Mouse (Mus musculus): Measurements from ENCODE around the gene Ninj1.

The Ninj1 gene

GRCm38 (mm10) chr13:49171729-49172128 is 15.6 kb upstream of the Ninj1 start:
- DNase-seq (ENCODE audit: low spot score) = no peak

- no peak for DNase-seq (ENCODE audit: low spot score)
Measured at GRCm38 (mm10) chr13:49172335-49172734, 14.9 kb upstream of the Ninj1 start.

GRCm38 (mm10) chr13:49172971-49173596 is 14.2 kb upstream of the Ninj1 start:
- peak; percentile 65 for DNase-seq (ENCODE audit: low spot score)

DNA sequence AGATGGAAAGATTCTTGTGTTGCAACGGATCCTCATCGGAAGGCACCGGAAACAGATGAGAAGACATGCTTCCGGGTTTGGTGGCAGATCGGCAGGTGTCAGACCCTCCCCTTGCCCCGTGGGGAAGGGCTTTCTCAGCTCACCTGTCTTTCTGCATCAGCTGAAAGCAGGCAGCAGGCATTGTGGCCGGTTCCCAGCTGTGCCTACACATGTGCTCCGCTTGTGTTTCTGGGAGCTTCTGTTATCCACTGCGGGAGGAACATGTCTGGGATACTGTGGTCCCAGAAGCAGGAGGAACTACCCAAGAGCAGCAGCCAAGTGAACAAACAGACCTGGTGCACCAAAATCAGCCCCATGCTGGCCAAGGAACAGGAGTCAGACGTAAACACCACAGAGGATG is 11.8 kb upstream of the Ninj1 start:
- DNase-seq (ENCODE audit: low spot score) = no peak

- DNase-seq (ENCODE audit: low spot score) = no peak
Measured at GRCm38 (mm10) chr13:49178839-49179585, 8.3 kb upstream of the Ninj1 start.

DNA sequence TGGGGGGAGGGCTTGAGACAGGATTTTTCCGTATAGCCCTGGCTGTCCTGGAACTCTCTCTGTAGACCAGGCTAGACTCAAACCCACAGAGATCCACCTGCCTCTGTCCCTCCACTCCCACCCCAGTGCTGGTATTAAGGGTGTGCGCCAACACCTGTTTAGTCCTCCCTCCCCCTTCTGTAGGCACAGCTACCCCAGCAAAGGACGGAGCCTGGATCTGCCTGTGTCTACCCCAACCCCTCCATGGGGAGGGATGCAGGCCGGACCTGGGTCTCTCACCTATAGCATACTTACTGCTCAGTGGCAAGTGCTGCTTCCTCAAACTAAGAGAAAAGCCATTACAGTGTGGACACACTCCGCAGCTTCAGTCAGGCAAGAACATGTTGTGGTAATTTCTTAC is 7.0 kb upstream of the Ninj1 start:
- no peak for DNase-seq (ENCODE audit: low spot score)

DNA sequence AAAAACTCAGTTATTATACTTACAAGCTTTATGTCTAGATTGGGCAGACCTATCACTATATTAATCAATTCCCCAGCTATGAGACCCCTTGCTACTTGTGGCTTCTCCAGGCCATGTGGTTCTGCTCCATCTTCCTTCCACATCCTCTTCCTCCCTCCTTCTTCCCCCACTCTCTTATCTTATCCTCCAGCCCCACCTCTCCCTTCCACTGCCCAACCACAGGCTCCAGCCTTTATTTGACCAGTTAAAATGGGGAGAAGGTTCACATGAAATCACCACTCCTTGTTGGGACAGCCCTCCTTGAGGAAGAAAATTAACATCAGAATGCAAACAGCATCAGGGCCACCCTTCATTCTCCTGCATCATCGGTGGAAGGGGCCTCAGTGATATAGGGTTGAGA is 6.6 kb upstream of the Ninj1 start:
- DNase-seq (ENCODE audit: low spot score) = no peak

- DNase-seq (ENCODE audit: low spot score) = no peak
Measured at GRCm38 (mm10) chr13:49181411-49181984, 5.8 kb upstream of the Ninj1 start.

DNA sequence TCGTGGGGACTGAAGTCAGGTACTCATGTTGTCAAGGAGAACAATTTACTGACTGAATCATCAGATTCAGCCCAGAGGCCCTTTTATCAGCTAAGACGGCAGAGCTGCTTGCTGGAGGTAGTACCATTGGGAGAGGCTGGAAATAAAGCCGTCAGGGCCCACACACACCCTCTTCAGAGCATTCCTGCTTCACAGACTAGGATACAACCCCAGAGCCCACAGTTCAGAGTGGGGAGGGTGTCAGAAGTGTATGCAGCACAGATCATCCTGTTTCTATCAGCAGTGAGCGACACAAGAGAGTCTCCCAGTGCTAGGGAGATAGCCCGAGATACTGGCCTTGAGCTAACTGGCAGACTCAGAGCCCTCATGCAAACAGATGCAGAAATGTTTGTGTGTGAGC is 4.1 kb upstream of the Ninj1 start:
- DNase-seq (ENCODE audit: low spot score) = no peak

- no peak for DNase-seq (ENCODE audit: low spot score)
Measured at GRCm38 (mm10) chr13:49183646-49184045, 3.6 kb upstream of the Ninj1 start.

GRCm38 (mm10) chr13:49186798-49187287 is 442 bp upstream of the Ninj1 start:
- DNase-seq (ENCODE audit: low spot score) = no peak

DNA sequence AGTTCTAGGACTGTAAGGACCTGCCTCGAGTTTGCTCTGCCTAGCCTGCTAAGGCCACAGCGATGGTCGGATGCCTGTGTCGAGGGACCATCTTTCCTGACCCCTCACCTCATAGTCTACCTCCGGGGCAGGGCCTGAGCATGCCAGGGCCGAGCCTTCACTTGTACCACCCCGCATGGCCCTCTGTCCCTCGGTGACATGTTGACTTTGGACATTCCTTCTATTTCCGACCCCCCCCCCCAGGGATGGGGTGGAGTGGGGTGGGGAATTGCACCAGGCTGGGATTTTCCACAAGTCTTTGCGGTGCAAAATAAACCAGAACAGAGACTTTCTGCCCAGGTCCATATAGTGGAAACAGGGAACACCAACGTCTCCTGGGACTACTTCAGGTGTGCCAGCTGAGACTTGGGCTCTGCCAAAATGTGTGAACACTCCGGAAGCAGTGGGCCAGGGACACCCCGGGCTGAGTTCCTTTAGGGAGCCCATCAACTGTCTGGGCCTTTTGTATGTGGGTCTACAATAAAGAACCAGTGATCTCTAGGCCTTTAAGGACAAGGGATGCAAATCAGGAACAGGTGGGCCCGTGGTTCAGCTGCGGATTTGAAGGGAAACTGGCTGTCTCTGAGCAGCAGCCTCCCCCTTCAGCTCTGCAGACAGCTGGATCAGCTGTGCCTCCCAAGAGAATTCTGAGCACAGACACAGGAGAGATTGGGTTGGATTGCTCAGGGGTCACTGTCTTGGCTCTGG is 1.1 kb downstream of the Ninj1 start:
- DNase-seq (ENCODE audit: low spot score) = no peak

DNA sequence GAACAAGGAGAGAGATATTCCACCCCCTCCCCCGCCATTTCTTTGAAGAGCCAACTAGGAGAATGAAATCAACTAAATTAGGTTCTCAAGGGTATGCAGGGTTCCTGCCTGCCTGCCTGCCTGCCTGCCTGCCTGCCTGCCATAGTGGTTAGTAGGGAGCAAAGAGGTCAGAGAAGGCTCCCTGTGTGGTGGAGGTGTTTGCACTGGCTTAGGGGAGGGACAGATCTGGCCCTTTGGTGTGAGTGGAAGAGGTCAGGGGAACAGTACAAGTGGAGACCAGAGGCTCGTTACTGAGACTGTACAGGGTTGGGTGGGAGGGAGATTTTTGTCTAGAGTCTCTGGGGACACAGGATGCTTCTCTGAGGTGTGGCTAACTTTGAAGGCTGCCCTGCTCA is 1.7 kb downstream of the Ninj1 start:
- no peak for DNase-seq (ENCODE audit: low spot score)

- DNase-seq (ENCODE audit: low spot score) = no peak
Measured at GRCm38 (mm10) chr13:49189970-49190870, 2.9 kb downstream of the Ninj1 start.

DNA sequence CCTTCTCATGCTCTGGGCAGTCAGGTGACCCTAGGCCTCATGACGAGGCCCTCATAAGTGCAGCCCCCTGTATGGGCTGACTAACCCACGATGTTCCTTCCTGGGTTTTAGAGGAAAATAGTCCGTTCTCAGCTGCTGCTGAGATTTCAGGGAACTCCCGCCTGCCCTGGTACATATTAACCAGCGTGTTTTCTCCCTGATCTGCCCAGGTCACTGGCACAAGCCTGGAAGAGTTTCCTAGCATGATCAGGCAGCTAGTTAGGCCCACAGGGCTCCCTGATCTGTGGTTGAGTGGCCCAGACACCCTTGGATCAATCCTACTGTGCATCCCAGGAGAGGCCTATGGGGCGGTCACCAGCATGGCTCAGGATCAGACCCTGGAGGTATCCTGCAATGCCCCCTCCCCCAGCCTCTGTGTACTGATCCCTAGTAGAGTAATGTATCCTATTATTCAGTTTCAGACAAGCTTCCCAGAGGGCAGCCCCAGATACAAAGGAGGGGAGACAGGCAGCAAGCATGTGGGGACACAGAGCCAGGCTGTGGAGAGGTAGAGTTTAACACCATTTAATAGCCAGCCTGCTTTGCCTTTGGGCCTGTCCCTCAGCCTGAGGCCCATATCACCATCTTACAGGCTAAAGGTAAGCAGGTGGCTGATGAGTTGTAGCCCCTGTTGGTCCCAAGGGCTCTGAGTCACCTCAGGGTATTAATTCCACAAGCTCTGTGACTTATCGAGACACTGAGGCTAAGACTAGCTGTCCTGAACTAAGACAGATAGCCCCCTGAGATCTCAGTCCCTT is 3.8 kb downstream of the Ninj1 start:
- DNase-seq (ENCODE audit: low spot score) = no peak

- no peak for DNase-seq (ENCODE audit: low spot score)
Measured at GRCm38 (mm10) chr13:49191673-49192035, 4.4 kb downstream of the Ninj1 start.

DNA sequence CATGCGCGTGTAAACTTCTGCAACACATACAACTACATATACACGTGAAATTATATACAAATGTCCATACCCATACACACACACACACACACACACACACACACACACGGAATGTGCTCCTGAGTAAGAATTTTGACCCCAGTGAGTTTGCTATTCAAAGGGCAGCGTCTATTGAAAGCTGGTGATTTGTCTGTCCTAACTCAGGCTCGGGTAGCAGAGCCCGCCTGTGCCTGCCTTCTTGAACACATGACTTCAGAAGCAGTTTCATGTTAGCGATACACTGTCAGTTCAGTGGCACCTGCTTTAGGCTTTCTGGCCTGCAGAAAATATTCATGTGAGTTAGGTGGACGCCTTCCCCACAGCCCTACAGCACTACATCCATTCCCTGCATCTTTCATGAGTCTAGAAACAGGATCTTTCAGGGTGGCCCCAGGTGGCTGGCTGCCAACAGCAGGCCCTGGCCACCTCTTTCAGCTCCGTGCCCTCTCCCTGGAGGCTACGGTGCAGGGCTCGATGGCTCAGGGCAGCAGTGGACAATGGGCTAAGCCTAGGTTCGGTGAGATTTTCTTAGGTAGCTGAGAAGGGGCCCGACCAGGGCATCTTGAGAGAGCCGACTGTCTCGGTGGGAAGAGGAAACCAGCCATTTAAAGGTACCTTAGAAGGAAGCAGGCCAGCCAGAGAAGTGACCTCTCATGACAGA is 5.0 kb downstream of the Ninj1 start:
- DNase-seq (ENCODE audit: low spot score) = no peak

DNA sequence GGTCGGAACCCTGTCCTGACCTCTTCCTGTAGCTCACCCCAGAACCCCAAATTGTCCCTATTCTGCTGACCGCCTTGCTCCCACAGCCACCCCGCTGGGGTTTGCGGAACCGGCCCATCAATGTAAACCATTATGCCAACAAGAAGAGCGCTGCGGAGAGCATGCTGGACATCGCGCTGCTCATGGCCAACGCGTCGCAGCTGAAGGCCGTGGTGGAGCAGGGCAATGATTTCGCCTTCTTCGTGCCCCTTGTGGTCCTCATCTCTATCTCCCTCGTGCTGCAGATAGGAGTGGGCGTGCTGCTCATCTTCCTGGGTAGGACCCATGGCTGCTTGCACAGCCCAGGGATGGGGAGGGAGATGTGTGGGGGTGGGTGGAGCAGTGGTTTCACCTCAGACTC is 6.4 kb downstream of the Ninj1 start:
- no peak for DNase-seq (ENCODE audit: low spot score)

- no peak for DNase-seq (ENCODE audit: low spot score)
Measured at GRCm38 (mm10) chr13:49194811-49195210, 7.5 kb downstream of the Ninj1 start.

DNA sequence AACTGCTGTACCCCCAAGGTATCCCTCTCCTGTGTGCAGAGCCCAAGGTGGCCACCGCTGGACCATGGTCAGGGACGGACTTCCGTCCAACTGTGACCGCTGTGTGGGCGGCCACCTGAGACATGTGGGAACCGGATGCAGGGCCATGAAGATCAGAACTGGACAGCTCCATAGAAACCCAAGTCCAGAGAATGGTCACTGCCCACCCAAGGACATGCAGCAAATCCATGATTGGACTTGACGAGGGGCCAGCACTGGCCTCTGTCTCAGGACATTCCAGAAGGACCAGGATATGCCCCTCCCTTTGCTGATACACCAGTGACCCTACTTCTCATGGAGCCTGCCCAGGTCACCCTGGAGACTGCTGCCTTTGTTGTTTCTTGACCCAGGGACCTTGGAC is 8.4 kb downstream of the Ninj1 start:
- DNase-seq (ENCODE audit: low spot score) = no peak
